Mouse (Mus musculus): Measurements from ENCODE around the gene Col5a1.
A peak's percentile ranks its signal among the peaks of the same experiment; 100 is the strongest.

The Col5a1 gene

DNA sequence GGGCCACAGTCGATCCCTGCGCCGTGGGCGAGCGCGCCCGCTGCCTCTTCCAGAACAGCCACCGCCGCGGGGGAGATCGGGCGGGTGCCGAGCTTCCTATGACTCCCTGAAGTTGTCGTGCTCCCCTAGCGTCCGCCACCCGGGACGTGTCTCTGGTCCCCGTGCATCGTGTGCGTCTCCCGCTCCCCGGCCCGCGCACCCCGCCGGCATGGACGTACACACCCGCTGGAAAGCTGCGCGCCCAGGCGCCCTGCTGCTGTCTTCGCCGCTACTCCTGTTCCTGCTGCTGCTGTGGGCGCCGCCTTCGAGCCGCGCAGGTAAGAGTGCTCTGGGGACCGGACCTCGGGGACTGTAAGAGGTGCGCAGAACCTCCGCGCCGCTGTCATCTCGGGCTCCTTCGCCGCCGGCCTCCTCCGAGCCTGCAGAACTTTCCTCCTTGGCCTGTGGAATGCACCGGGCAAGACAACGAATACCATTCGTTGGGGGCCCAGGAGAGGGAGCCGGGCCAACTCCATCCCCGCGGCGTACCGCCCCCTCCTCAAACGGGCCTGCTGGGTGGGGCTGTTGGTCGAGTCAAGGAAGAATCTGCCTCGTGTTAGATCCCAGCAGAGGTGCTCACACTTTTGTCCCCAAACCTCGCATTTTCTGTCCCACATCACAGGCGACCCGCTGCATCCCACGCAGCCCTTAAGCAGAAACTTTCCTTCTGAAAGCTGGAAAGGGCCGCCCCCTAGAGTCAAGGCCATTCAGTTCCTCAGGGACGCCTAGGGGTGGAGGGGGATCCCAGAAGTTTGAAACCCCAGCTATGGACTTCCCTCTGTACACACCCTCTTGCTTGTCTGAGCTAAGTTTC lies 609 bp downstream of the Col5a1 start:
- DNase-seq (ENCODE audit: low spot score): peak; percentile 59

DNA sequence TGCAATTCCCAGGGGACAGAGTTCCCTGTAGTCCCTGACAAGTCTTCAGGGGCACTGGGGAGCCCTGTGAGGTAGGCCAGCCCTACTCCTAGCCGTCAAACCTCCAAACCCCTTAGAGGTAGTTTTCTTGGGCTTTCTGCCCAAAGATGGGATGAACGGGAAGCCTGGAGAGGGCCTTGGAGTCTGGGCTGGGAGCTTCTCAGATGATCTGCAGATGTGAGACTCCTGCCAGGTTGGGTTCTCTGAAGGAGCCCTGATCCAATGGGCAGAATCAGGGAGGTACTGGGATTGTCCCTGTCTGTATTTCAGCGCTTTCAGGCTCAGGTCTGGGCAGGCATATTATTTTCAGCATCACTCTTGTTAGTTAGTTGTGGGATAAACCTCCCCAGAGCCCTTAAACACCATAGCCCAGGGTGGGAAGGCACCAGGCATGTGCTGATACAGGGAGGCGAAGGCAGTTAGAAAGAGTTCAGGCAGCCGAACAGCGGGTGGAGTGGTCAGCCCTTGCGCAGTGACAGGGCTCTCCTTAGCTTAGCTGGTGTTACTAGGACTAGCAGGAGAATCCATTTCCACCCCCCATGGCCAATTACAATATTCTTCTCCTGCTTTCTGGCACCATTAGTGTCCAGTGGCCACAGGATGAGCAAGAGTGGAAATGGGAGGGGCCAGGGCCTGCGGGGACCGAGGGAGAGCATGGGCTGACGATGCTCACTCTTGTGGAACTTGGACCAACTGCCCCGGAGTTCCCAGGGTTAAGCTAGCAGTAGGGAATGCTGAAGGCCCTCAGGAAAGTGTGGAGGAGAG lies 1.4 kb downstream of the Col5a1 start:
- peak; percentile 47 for DNase-seq (ENCODE audit: low spot score)

- peak; percentile 26 for DNase-seq (ENCODE audit: low spot score)
Observed at GRCm38 (mm10) chr2:27888603-27889545, 2.6 kb downstream of the Col5a1 start.

DNA sequence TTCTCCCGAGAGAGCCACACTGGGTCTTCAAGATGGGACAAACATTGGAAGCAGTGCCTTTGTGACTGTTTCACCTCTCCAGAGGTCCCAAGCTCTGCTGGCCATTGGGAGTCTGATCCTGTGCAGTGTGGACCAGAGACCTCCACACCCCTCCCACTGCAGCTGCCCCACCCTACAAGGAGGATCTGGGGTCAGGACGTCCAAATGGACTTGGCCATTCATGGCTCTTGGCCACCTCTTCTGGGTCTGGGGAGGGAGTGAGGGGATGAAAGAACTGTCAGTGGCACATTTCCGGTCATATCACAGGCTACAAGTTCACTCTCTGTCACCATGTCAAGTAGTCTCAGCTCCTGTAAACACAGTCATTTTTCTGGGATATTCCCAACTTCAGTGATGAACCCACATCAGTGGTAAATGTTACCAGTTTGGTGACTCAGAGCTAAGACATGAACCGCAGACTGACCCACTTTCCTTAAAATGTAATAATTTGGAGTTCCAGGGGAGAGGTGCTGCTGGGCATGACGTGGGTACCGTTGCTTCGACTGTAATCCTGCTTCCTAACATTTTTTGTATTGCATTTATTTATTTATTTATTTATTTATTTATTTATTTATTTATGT lies 5.8 kb downstream of the Col5a1 start:
- DNase-seq (ENCODE audit: low spot score): no peak

DNA sequence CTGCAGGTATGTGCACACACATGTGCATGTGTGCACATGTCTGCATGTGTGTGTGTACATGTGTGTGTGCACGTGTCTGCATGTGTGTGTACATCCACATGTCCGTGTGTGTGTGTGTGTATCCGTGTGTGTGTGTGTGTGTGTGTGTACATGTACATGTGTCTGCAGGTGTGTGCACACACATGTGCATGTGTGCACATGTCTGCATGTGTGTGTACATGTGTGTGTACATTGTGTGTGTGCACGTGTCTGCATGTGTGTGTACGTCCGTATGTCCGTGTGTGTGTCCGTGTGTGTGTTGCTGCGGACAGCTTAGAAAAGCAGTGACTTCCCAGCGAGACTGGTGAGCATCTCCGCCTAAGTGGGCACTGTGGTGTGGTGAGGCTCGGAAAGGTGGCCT lies 6.8 kb downstream of the Col5a1 start:
- no peak for DNase-seq (ENCODE audit: low spot score)

DNA sequence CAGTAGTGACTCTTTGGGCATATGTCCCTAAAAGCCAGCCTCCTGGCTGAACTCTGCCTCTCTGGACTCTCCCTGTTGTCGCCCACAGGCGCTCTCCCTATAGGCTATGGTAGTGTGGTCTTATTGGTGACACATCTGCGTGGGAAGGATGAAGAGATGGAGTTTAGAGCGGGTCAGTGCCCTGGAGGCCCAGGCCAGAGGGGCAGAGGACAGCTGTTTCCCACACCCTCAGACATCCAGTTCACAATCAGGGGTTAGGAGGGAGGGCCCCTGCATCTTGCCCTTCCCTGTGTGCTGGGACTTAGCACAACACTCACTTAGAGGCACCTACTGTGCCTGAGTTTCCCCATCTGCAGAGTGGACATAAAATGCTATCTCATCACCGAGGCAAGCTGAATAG lies 8.8 kb downstream of the Col5a1 start:
- no peak for DNase-seq (ENCODE audit: low spot score)

- DNase-seq (ENCODE audit: low spot score): no peak
Observed at GRCm38 (mm10) chr2:27895648-27896047, 9.4 kb downstream of the Col5a1 start.

- no peak for DNase-seq (ENCODE audit: low spot score)
Observed at GRCm38 (mm10) chr2:27897161-27897560, 10.9 kb downstream of the Col5a1 start.

DNA sequence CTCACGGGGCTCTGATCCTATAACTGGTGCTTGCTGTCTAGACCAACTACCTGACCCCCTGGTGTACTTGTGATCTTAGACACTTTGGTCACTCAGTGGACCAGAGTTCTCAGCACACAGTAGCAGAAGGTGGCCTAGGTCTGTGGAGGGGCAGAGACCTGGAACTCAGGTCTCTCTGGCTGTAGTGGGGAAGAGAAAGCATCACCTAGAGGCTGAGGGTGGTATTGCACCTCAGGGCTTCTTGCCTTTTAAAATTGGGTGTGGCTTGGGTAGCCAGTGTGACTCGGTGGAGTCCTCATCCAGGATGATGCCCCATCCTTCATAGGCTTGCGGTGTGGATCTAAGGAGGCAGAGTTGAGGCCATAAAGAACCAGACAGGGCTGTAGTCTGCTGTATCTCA lies 13.7 kb downstream of the Col5a1 start:
- peak; percentile 71 for DNase-seq (ENCODE audit: low spot score)

- DNase-seq (ENCODE audit: low spot score): no peak
Observed at GRCm38 (mm10) chr2:27901076-27901475, 14.9 kb downstream of the Col5a1 start.

DNA sequence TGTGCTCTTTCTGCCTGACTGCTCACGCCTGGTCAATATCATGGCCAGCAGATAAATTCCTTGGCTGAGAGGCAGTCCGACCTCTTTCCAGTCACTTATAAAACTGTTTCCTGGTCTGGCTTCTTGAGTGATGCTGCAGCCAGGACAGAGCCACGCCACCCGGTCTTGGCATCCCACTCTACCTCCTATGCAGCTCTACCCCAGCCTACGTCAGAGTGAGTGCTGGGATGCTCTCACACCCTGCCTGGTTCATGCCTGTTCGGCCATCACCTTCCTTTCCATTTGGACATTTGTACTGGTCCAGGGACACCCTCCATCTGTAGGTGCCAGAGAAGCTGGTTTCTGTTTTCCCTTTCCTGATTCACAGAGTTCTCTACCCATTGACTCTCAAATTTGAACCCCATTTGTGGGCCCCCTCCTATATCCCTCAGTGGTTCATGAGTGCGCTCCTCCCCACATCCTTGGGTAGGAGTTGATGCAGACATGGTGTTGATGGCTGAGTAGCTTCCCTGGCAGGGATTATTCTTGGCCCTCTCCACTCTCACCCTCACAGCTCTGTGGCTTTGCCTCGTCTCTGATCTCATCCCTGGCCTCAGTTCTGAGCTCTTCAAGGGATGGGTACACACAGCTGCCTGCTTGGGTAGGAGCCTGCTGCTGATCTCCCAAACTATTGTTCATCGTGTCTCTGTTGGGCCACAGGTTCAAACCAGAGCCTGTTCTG lies 15.5 kb downstream of the Col5a1 start:
- peak; percentile 18 for DNase-seq (ENCODE audit: low spot score)

DNA sequence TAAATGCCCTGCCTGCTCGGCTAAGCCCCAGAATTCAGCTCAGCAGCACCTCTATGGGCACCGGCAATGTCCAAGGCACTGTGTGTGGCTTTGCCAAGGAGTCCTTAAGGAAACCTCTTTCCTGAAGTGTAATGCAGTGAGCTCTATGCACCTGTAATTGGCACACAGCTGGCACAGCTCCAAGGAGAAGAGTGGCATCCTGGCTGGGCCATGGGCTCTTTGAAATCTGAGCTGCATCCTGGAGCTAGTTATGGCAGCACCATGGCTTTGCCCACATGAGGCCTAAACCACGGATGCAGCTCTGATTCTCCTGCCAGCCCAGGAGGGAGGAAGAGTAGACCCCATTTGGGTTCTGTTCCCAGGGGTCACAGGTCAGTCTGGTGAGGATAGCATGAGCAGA lies 16.1 kb downstream of the Col5a1 start:
- DNase-seq (ENCODE audit: low spot score): no peak

- DNase-seq (ENCODE audit: low spot score): no peak
Observed at GRCm38 (mm10) chr2:27905411-27905810, 19.2 kb downstream of the Col5a1 start.

GRCm38 (mm10) chr2:27910501-27910900 lies 24.3 kb downstream of the Col5a1 start:
- no peak for DNase-seq (ENCODE audit: low spot score)

- DNase-seq (ENCODE audit: low spot score): no peak
Observed at GRCm38 (mm10) chr2:27912546-27913275, 26.5 kb downstream of the Col5a1 start.

- peak; percentile 34 for DNase-seq (ENCODE audit: low spot score)
Observed at GRCm38 (mm10) chr2:27915726-27916125, 29.5 kb downstream of the Col5a1 start.

GRCm38 (mm10) chr2:27916316-27916715 lies 30.1 kb downstream of the Col5a1 start:
- peak; percentile 43 for DNase-seq (ENCODE audit: low spot score)

DNA sequence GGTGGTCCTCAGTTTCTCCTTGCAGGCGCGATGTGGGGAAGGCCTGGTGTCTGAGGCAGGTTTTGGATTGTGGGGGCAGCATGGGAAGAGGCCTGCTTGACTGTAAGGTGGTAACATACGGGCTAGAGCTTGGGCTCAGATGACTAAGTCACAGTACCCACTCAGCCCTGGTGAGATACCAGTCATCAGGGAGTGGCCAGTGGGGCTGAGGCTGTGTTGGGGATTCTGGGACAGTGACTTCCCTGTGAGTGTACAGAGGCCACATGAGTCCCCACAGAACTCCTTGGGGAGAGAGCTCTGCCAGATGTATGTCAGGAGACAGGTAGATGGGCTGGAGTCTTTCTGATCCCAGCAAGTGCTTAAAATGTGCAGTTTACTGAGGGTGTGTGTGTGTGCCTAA lies 31.0 kb downstream of the Col5a1 start:
- no peak for DNase-seq (ENCODE audit: low spot score)

- no peak for DNase-seq (ENCODE audit: low spot score)
Observed at GRCm38 (mm10) chr2:27918106-27918505, 31.9 kb downstream of the Col5a1 start.

DNA sequence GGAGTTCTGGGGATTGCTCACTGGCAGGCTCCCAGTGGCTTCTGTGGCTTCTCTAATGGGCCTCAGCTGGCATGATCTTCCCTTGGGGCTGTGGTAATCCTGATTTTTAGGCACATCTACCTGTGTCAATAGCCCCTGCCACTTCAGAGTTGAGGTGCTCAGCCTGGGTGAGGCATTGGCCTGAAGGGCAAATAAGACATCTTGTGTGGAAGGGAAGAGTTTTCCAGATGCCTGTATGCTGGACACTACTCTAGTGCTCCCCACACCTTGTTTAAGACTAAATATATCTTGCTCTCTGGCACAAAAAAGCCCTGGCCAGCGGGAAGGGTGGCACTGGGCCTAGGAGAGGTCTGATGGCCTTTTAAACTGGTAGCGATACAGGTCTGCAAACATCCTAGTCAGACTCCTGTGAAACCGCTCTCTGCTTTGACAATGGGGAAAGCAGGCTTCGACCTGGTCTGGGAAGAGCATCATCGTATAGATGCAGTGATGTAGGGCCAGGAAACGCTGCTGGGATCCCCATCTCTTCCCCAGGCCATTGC lies 33.2 kb downstream of the Col5a1 start:
- no peak for DNase-seq (ENCODE audit: low spot score)

Measured in retina, embryonic 14.5 days (tissue).